1 mouse cellular context compared by ENCODE assay signal in the genomic region with DNA sequence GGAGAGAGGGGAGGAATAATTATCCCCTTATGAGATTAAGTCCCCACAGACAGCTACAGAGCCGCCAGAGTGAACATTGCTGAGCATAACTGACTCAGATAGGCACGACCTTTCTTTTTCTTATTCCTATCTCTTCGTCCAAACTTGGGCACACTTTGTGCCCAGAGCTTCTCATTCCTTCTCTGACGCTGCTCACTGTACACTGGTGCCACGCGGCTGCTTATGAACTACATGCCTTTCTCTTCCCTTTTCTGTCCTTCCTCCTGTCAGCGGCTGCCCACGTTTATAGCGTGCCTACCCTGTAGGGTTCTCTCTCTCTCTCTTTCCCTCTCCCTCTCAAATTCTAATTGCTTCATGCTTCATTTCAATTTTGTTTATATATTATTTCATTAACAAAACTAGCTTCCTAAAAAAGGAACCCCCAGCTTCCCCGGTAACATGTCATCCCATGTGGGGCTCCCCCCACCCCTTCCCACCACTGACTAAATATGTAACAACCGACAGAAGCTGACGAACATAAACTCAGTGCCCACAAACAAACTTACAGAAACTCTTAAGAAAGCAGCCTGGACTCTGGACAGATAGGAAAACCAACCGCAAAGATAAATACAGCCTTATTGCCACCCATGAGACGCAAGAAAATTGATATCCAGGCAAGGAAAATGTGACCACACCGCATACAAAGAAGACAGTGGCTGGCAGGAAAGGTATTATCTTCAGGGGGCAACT.
TF ChIP-seq lines count a peak whose summit lies in the region.

No protein-coding gene starts in this region.

TF ChIP-seq in CH12.LX, 34 proteins besides CTCF, POLR2A, EP300 and RAD21 (continued from another document):
- 0 out of 2 replicates have a peak, but pooled peaks have one; percentile 33 for TF ChIP-seq IRF4 (IDR thresholded peaks at IDR 0.05; ENCODE audit: low read depth, low read length)
- no peak for TF ChIP-seq E2F4 (IDR thresholded peaks at IDR 0.05; ENCODE audit: insufficient replicate concordance, low read depth, low read length)
- no peak for TF ChIP-seq GABPA (IDR thresholded peaks at IDR 0.05; ENCODE audit: insufficient replicate concordance, low read depth, low read length)
- 0 out of 2 replicates have a peak, but pooled peaks have one; percentile 21 for TF ChIP-seq ETS1 (conservative IDR thresholded peaks at IDR 0.05; ENCODE audit: low read depth, low read length)
- no peak; the same call in 1 of the 2 replicates for TF ChIP-seq TCF12 (IDR thresholded peaks at IDR 0.05; ENCODE audit: low read depth, low read length)
- TF ChIP-seq MXI1 (IDR thresholded peaks at IDR 0.05; ENCODE audit: low read depth, low read length) = no peak
- no peak for TF ChIP-seq MEF2A (IDR thresholded peaks at IDR 0.05; ENCODE audit: borderline replicate concordance, low read depth, low read length)
- no peak for TF ChIP-seq SMC3 (IDR thresholded peaks at IDR 0.05; ENCODE audit: low read depth, low read length)
- no peak for TF ChIP-seq JUN (IDR thresholded peaks at IDR 0.05; ENCODE audit: insufficient read depth, low read depth, low read length)
- no peak for TF ChIP-seq ZC3H11A (IDR thresholded peaks at IDR 0.05; ENCODE audit: low read depth, low read length)
TF ChIP-seq in CH12.LX: peak in this region for 2.
